Mouse (Mus musculus) cortical plate, adult 2 months (tissue): ENCODE results near the gene Agrp. TPM values are rescaled to one million over a fixed set of nuclear protein-coding genes. Genes with fewer than 3 reads are reported as not detected.

Experiments
- H3K27ac ChIP-seq: fragments of 200-500 bp; 2 replicates; pipeline ENCODE4 v1.5.1; 2012; ENCODE audit warnings: low read length, control low read depth, inconsistent platforms; ENCODE audit not compliant: insufficient read depth
- H3K4me1 ChIP-seq: fragments of 200-500 bp; 2 replicates; pipeline ENCODE4 v1.6.1; 2011; ENCODE audit warnings: low read length; ENCODE audit not compliant: control insufficient read depth, insufficient read depth
- H3K4me3 ChIP-seq: fragments of 200-500 bp; 2 replicates; pipeline ENCODE4 v1.5.1; 2011; ENCODE audit warnings: mild to moderate bottlenecking, low read length, control low read depth; ENCODE audit not compliant: insufficient read depth
- CTCF ChIP-seq: fragments of 200-500 bp; IDR thresholded peaks from 2 replicates; pipeline ENCODE4 v1.5.1; 2011; ENCODE audit warnings: mild to moderate bottlenecking, control low read depth, low read length; ENCODE audit not compliant: insufficient read depth; ENCODE audit errors: extremely low read depth
- POLR2A ChIP-seq: fragments of 200-500 bp; IDR thresholded peaks from 2 replicates; pipeline ENCODE4 v1.6.1; 2011; ENCODE audit warnings: mild to moderate bottlenecking, low read length, control low read depth; ENCODE audit not compliant: insufficient read depth; ENCODE audit errors: extremely low read depth
- polyA plus RNA-seq: library from polyadenylated mRNA; depleted of rRNA; stranded (reverse); fragments of >200 nt; gene quantifications from 2 replicates; pipeline ENCODE4 v1.2.3, GENCODE M21; 2012

Agrp gene
- polyA plus RNA-seq, 1 experiment, result 0.17 TPM

DNA sequence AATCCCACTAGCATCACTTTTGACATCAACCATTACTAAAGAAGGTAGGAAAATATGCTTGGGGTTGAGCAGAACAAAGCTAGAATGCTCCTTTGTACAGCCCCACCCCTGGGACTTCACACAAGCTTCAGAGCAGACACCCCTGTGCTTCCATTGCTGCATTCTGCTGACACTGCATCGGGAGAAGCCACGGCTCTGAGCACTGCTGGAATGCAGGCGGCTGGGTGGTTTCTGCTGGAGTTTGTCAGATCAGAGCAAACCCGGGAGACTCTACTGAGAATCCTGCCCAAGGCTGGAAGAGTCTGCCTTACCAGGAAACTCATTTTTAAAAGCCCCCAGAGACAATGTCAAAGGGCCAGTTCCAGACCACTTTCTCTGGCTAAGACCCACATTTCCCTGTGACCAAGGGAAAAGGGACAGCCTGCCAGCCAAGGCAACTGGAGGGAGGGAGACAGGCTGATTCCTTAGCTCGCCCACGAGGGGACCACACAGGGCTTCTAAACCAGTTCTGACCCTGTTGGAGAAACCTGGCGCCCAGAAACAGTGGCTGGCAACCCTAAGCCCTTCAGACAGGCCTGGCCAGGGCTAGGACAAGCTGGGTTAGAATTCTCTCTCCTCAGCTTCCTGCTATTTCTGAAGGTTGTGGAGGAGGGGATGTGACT, 92.5 kb downstream of the Agrp start:
- Histone ChIP-seq H3K4me1 (peaks cover 28% of the 10 kb centered on the region), H3K4me3 (no peak overlapping the region), H3K27ac (no peak overlapping the region)
- TF ChIP-seq CTCF (no peak), POLR2A (no peak)

DNA sequence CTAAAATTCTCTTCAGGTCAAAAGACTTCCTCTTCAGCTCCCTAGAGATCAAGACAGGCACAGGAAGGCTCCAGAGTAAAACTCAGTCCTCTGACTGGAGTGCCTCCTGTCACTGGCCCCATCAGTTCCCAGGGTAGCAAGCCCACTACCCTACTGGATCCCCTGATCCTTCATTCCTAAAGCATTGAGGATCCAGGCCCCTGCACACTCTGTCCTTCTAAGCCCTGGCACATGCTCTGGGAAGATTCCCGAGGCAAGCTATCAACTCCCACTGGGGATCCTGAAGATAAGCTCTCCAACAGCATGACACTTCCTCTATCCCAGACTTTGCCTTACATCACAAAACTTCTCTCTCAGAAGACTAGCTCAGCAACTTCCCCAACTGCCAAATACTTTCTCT, 93.5 kb downstream of the Agrp start:
- Histone ChIP-seq H3K4me1 (peaks cover 28% of the 10 kb centered on the region), H3K4me3 (no peak overlapping the region), H3K27ac (no peak overlapping the region)
- TF ChIP-seq CTCF (no peak), POLR2A (no peak)

DNA sequence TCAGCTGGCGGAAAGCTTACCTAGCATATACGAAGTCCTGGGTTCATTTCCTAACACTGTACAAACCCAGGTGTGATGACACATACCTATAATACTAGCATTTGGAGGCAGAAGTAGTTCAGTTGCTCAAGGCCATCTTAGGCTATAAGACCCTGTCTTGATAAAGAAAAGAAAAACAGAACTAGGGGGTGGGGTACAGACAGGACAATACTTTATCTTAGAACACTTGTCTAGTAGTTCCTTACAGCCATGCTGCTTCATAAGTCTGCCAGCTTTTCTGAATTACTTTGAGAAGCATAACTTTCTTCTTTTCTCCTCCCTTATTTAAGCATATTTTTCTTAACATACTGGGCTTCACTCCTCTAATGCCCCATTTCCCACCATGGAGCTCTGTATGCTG, 94.4 kb downstream of the Agrp start:
- Histone ChIP-seq H3K4me3 (no peak overlapping the region), H3K4me1 (peaks cover 28% of the 10 kb centered on the region), H3K27ac (no peak overlapping the region)
- TF ChIP-seq POLR2A (no peak), CTCF (no peak)

DNA sequence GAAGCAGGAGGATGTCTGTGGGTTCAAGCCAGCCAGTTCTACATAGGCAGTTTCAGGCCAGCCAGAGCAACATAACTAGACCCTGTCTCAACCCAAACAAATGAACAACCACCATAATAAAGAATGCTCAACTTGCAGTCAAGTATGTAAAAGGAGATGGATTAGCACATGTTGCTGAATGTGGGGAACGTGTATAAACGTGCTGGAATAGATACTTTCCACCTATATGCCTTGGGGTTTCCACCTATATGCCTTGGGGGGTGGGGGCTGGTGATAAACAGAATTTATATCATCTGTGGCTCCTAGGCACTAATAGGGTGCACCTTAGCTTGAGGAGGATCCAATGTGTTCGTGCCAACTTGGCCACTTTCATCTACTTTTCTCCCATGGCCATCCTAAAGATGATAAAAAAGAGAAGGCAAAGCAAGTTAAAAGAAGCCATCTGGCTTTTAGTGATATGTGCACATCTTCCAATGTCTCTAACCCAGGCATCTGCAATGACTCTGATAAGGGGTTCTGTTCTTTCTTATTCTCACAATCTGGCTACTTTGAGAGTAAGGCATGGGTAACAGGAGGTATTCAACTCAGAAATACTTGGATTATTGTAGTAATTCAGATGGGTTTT, 95.0 kb downstream of the Agrp start:
- peaks cover 28% of the 10 kb centered on the region for H3K4me1 ChIP-seq
- H3K27ac ChIP-seq, result no peak overlapping the region
- TF ChIP-seq CTCF (no peak), POLR2A (no peak)
- no peak overlapping the region for H3K4me3 ChIP-seq

DNA sequence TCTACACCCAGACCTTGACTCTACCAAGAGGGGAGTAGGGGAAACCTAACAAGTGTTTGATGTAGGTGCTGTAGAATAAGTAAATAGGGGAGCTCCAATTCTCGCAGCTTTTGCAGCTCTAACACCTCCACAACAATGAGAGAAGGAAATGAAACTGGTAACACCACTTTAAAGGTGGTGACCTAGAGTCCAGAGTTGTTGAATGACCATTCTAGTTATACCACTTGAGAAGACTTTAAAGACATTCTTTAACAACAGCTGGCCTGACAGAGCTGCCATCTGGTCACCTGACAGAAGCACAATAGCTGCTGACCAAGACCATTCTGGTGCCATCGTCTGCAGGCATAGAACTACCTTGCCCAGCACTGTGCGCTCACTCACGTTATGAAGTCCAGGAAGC, 98.3 kb downstream of the Agrp start:
- Histone ChIP-seq H3K4me3 (no peak overlapping the region), H3K4me1 (peaks cover 13% of the 10 kb centered on the region), H3K27ac (no peak overlapping the region)
- TF ChIP-seq CTCF, result no peak
- no peak for TF ChIP-seq POLR2A

DNA sequence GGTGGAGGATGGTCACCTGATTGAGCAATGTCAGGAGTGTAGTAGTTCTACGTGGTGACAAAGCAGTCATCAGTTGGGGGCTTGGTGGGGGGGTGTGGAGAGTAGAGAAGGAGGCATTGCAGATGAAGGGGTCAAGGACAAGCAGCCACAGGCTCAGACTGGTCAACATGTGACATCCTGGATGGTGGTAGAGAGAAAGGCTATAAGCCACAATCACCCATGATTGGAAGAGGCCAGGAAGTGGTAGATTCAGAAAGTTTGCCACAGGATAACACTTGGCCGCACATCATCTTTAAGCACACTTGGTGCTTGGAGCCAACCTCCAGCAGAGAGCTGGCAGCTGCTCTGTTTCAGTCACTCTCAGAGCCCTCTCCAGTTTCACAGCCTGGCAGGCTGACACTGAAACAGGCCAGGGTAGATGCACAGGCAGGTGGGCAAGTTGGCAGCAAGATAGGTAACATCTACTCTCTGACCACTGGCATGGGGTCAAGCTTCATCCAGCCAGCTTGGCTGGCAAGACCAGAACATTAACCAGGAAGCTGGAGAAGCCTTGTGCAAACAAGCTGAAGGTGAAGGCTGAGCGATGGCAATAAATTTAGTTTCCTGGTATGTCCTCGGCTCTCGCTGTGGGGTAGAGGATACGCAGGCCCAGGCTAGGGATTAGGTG, 100.0 kb downstream of the Agrp start:
- TF ChIP-seq CTCF (no peak), POLR2A (no peak)
- no peak overlapping the region for H3K4me3 ChIP-seq
- peaks cover 10% of the 10 kb centered on the region for H3K4me1 ChIP-seq
- no peak overlapping the region for H3K27ac ChIP-seq

DNA sequence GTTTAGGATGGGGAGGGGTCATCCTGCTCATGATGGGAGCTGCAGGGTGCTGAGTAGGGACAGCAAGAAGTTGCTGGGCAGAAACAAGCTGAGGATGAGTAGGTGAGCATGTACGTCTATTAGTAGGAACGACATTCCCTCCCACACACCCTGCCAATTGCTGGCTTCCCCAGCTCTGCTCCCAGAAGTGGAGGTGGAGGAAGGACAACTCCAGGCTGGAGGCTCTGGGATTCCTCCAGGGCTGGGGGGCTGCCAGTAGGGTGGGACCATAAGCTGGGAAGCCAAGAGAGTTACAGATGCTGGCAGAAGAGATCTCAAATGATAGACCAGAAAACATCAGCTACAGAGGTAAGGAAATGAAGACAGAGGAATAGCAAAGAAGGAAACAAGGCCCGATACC, 100.6 kb downstream of the Agrp start:
- Histone ChIP-seq H3K4me3 (no peak overlapping the region), H3K27ac (no peak overlapping the region)
- TF ChIP-seq POLR2A (no peak), CTCF (no peak)

DNA sequence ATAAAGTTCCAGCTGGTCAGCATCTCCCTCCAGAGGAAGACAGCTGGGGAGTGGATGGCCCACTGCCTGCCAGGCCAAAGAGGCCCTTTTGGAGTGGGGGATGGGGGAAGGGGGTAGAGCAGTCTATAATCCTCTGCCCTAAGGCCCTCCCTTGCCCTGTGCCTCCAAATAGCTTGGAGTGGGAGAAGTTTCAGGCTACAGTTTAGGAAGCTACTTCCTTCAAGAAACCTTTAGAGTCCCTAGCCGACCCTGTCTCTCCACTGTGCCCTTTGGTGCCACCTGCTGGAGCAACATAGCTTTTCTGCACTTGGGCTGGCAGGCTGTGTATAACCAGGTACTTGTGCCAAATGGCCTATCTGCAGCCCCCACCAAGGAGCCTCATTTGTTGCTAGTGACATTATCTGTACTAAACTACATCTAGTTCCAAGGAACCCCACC, 103.3 kb downstream of the Agrp start:
- Histone ChIP-seq H3K4me1 (peaks cover 11% of the 10 kb centered on the region), H3K4me3 (no peak overlapping the region), H3K27ac (no peak overlapping the region)
- TF ChIP-seq POLR2A, result no peak
- TF ChIP-seq CTCF, result peak; percentile 73

More for the DNA sequence above, 100.6 kb downstream of the Agrp start:
- H3K4me1 ChIP-seq, result peaks cover 10% of the 10 kb centered on the region

DNA sequence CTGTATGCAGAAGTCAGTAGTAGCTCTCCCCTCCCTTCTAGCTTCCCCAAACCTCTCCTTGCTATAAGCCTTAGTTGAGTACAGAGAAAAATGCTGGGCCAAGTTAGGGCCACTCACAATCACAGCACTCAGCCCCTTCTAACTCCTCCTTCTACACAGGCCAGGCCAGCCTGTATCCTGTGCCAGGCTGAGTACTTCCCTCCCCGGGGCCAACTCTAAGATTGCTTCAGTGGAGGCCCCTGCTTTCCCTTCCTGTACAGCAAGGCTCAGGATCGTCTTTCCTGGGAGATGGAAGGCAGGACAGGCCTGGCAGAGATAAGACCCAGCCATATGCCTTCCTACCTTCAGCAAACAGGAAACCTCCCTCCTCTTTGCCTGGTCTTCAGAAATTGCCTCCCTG, 103.8 kb downstream of the Agrp start:
- H3K4me1 ChIP-seq, result peaks cover 11% of the 10 kb centered on the region
- TF ChIP-seq POLR2A (no peak), CTCF (no peak)
- no peak overlapping the region for H3K27ac ChIP-seq
- no peak overlapping the region for H3K4me3 ChIP-seq

DNA sequence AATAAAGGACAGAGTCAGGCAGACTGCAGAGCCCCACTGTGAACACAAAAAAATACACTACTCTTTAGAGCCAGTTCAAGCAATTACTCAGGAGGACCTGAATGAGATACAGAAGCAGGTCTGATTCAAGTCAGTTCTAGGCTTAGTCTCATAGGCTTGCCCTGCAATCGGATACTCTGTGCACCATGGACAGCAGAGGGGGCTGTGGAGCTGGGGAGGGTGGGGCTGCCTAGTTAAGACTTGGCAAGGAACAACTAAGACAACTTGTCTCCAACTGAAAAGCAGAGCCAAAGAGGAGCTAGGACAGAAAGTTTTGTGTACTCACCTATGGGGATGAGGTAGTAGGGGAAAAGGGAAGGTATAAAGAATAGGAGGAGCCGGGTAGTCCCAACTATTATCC, 105.4 kb downstream of the Agrp start:
- Histone ChIP-seq H3K27ac (no peak overlapping the region), H3K4me1 (peaks cover 8% of the 10 kb centered on the region), H3K4me3 (no peak overlapping the region)
- TF ChIP-seq CTCF (peak; percentile 33), POLR2A (no peak)
